Mouse (Mus musculus): ENCODE results near the gene Spint2. TPM values are rescaled to one million over a fixed set of nuclear protein-coding genes. Genes with fewer than 3 reads are reported as not detected.

Spint2 gene
- 42.6 and 63.3 TPM in 2 replicates for polyA plus RNA-seq (2016; fragmentation: Nextera tagmentation; extraction: Ambion mirVana)

DNA sequence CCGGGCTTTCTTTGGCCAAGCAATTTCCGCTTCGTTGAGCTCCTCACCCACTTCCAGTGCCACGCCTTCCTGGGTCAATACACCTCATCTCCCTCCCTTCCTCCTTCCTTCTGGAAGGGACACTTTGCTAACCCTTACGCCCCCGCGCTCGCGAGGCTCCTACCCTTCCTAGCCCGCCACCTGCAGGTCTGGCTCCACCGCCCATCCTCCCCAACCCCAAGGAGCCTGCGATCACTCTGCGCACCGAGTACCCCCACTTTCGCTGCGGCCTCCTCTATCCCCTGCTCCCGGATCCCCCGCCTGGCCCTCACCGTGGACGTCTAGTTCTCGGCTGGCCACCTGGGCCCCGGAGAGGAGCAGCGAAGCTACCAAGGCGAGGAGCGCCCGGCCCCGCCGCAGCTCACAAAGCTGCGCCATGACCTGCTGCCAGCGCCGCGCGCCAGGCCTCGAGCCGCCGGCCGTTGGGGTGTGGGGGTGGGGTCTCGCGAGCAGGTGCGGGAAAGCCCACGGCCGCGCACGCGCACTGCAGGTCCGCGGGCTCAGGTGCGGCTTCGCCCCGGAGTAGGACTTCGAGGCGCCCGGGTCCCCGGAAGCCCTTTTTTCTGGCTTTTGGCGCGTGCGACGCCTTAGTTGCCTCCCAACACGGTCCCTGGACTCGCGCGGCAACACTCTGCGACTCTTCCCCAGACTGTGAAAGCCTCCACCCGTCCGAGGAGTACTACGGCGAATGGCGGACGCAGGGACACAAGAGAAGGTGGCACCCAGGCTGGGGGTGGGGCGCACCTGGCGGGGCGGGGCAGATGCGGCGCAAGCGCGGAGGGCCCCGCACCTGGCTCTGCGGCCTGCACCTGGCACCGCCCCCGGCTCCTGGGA, at the start of gene Spint2:
Gene Spint2 (minus strand): TSS at position 712 of the 873 bp plus-strand sequence.
- Histone ChIP-seq H3K27me3 (peaks cover 42% of the 10 kb centered on the region), H3K4me1 (peaks cover 15% of the 10 kb centered on the region), H3K36me3 (no peaks in the 10 kb centered on the region), H3K4me2 (replicated peaks) (peak within 1 kb of the TSS; percentile 97), H3K9me3 (replicated peaks) (no peaks in the 10 kb centered on the region), H3K27ac (no peak within 1 kb of the TSS), H3K4me3 (peak within 1 kb of the TSS; percentile 56), H3K9ac (peak within 1 kb of the TSS; percentile 68)
- under 1% methylated on average over 79 of the region's 80 CpGs for WGBS
- ATAC-seq (ENCODE audit: low FRiP score), result peak; percentile 71

GRCm38 (mm10) chr7:29328984-29329383, 47.3 kb upstream of the Spint2 start:
- Histone ChIP-seq H3K9me3 (replicated peaks) (no peaks in the 10 kb centered on the region), H3K36me3 (peaks cover 58% of the 10 kb centered on the region), H3K4me3 (no peak overlapping the region), H3K27ac (no peak overlapping the region), H3K4me2 (replicated peaks) (no peak overlapping the region), H3K27me3 (no peaks in the 10 kb centered on the region), H3K4me1 (no peaks in the 10 kb centered on the region), H3K9ac (no peak overlapping the region)
- WGBS, result 87% methylated on average over 16 of the region's 16 CpGs
- ATAC-seq (ENCODE audit: low FRiP score), result no peak

- 88% methylated on average over 6 of the region's 6 CpGs for WGBS
- peaks cover 54% of the 10 kb centered on the region for H3K36me3 ChIP-seq
- no peak overlapping the region for H3K4me2 ChIP-seq (replicated peaks)
- ATAC-seq (ENCODE audit: low FRiP score), result no peak
- H3K9me3 ChIP-seq (replicated peaks), result no peaks in the 10 kb centered on the region
- no peaks in the 10 kb centered on the region for H3K27me3 ChIP-seq
- no peak overlapping the region for H3K9ac ChIP-seq
- H3K27ac ChIP-seq, result no peak overlapping the region
- peaks cover under 1% of the 10 kb centered on the region for H3K4me1 ChIP-seq
- H3K4me3 ChIP-seq, result no peak overlapping the region
Observed at GRCm38 (mm10) chr7:29327087-29327486, 45.4 kb upstream of the Spint2 start.

DNA sequence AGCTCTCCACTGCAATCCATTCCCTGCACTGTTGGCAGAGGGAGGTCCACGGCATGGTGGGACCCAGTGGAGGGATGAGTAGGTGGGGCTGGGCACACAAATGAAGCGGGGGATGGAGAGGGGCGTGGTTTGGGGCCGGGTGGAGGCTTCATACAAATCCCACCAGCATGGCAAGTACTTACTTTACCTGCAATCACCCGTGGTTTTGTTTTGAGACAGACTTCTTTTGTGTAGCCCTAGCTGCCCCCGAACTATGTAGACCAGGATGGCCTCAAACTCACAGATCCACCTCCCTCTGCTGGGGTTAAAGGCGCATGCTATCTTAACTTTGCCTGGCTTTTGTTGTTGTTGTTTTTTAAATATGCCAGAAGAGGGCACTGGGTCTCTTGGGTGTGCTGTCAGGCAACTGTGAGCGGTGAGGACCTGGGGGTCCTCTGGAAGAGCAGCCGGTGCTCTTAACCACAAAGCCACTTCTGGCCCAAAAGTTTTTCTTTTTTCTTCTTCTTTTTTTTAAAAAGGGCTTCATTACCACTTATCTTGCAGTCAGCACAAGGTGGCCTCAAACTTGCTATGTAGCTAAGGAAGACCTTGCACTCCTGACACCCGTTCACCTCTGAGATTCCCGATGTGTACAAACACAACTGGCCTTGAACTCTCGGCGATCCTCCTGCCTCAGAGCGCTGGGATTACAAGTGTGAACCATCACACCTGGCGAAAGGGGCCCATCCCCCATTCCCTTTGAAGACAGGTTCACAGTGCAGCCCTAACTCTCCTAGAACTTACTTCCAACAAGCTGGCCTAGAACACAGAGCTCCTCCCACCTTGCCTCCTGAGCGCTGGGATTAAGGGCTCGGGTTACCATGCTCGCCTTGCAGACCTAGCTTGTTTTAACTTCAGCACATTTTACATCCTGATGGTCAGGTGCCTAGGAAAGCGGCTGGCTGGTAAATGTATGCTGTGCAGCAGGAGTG, 37.9 kb upstream of the Spint2 start:
- Histone ChIP-seq H3K9ac (no peak overlapping the region), H3K4me1 (peaks cover 70% of the 10 kb centered on the region), H3K9me3 (replicated peaks) (no peaks in the 10 kb centered on the region), H3K36me3 (peaks cover 18% of the 10 kb centered on the region), H3K4me2 (replicated peaks) (peak overlapping the region; percentile 41), H3K27ac (peak overlapping the region; percentile 98), H3K27me3 (no peaks in the 10 kb centered on the region), H3K4me3 (peak overlapping the region; percentile 18; the same call in 1 of the 2 replicates)
- ATAC-seq (ENCODE audit: low FRiP score), result no peak
- 13% methylated on average over 19 of the region's 19 CpGs for WGBS

GRCm38 (mm10) chr7:29318115-29318911, 36.6 kb upstream of the Spint2 start:
- WGBS, result 4% methylated on average over 17 of the region's 18 CpGs
- Histone ChIP-seq H3K4me3 (peak overlapping the region; percentile 18; the same call in 1 of the 2 replicates), H3K36me3 (peaks cover 18% of the 10 kb centered on the region), H3K9me3 (replicated peaks) (no peaks in the 10 kb centered on the region), H3K9ac (peak overlapping the region; percentile 45), H3K4me1 (peaks cover 83% of the 10 kb centered on the region), H3K27ac (peak overlapping the region; percentile 98), H3K27me3 (no peaks in the 10 kb centered on the region), H3K4me2 (replicated peaks) (peak overlapping the region; percentile 41)
- ATAC-seq (ENCODE audit: low FRiP score), result peak; percentile 11; the same call in 1 of the 2 replicates

DNA sequence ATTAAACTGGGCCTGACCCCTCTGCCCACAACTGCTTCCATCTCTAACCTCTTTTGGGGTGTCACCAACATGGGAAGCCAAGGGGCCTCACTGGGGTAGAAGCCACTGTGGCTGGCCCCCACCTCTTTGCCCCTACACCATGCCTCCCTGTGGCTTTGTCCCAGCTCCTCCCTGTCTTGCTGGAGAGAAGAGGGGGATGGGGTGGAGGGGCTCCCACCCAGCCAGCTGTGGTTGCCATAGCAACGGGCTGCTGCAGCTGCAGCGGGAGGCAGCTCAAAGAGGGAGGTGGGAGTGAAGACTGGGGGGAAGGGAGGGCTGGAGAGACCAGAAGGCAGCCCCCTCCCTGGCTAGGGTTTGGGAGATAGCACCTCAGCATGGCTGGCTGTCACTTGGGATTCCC, 35.8 kb upstream of the Spint2 start:
- no peaks in the 10 kb centered on the region for H3K27me3 ChIP-seq
- H3K9me3 ChIP-seq (replicated peaks), result no peaks in the 10 kb centered on the region
- H3K4me3 ChIP-seq, result 0 out of 2 replicates have a peak overlapping the region, but pooled peaks have one; percentile 1
- peaks cover 18% of the 10 kb centered on the region for H3K36me3 ChIP-seq
- H3K4me1 ChIP-seq, result peaks cover 89% of the 10 kb centered on the region
- H3K4me2 ChIP-seq (replicated peaks), result peak overlapping the region; percentile 41
- H3K9ac ChIP-seq, result peak overlapping the region; percentile 50
- peak overlapping the region; percentile 98 for H3K27ac ChIP-seq
- peak; percentile 77 for ATAC-seq (ENCODE audit: low FRiP score)
- WGBS, result 0% methylated on average over 2 of the region's 2 CpGs

DNA sequence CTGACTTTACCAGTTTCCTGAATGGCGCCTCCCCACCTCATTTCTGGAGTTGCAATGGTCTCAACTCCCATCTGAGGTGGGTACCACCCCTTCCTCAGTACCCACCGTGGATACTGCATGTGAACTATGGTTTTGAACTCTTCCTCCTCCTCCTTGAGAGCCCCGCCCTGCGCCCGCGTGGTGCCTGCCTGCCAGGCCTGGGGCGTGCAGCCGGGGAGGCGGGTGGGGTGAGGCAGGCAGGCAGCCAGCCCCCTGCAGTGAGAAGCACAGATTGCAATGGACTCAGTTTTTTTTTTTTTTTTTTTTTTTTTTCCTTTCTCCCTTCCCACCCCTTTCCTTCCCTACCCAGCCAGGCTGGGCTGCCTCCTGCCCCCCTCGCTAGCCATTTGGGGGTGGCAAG, 35.3 kb upstream of the Spint2 start:
- peak overlapping the region; percentile 98 for H3K27ac ChIP-seq
- WGBS, result 7% methylated on average over 10 of the region's 10 CpGs
- peak overlapping the region; percentile 50; the same call in 1 of the 2 replicates for H3K9ac ChIP-seq
- no peak overlapping the region for H3K4me3 ChIP-seq
- no peaks in the 10 kb centered on the region for H3K9me3 ChIP-seq (replicated peaks)
- peaks cover 23% of the 10 kb centered on the region for H3K36me3 ChIP-seq
- peak; percentile 39 for ATAC-seq (ENCODE audit: low FRiP score)
- no peaks in the 10 kb centered on the region for H3K27me3 ChIP-seq
- peaks cover 92% of the 10 kb centered on the region for H3K4me1 ChIP-seq
- peak overlapping the region; percentile 41 for H3K4me2 ChIP-seq (replicated peaks)

DNA sequence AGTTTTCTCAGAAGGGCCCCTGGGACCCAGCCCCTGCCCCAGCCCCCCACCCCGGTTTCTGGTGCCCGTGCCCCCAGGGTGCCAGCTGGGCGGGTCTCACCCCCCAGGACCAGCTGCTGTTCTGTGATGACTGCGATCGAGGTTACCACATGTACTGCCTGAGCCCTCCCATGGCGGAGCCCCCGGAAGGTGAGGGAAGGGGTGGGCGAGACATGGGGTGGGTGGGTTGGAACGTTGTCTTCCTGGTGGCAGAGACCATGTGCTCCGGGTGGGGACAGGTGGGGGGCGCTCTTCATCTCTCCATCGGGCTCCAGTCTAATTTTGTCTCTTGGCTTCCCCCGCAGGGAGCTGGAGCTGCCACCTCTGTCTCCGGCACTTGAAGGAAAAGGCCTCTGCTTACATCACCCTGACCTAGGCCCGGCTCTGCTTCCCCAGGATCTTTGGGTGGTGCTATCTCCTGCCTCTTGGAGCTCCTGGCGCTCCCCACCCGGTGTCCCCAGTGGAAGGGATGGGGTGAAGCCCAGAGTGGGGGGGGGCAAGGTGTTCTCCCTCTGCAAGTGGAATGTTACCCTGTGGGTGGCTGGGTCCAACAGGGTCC, 34.5 kb upstream of the Spint2 start:
- peaks cover 87% of the 10 kb centered on the region for H3K4me1 ChIP-seq

DNA sequence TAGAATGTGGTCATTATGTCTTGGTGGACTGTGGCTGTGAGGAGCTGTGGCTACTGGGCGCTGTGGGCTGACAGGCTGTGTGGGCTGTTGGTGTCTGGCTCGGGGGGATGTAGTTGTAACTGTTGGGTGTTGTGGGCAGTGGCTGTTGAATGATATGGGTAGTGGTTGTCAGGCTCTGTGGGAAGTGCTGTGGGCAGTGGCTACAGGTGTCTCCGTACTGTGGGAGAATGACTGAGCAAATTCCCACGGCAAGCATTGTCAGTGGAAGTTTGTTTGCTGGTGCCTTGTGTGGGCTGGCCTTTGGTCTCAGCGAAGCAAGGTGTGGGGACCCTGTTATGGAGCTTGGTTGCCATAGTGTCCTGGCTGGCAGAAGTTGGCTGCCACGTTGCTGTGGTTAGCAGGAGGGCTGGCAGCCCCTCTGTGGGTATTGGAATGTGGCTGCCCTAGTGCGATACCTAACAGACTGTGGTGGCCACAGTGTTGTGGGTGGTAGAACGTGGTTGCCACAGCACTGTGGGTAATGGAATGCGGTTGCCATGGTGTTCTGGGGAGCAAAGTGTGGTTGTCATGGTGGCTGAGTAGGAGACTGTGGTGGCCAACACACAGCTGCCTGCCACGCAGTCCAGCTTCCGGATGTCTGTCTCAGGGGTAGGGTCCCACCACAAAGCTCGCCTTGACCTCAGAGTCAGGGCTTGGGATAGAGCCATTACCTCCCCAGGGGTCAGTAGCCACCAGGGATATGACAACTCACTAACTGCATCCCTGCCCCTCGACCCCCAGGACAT, 33.3 kb upstream of the Spint2 start:
- Histone ChIP-seq H3K4me2 (replicated peaks) (peak overlapping the region; percentile 22), H3K27ac (peak overlapping the region; percentile 98; the same call in 1 of the 2 replicates), H3K9ac (peak overlapping the region; percentile 46; the same call in 1 of the 2 replicates), H3K36me3 (peaks cover 33% of the 10 kb centered on the region), H3K4me3 (no peak overlapping the region), H3K9me3 (replicated peaks) (no peaks in the 10 kb centered on the region), H3K27me3 (no peaks in the 10 kb centered on the region), H3K4me1 (peaks cover 86% of the 10 kb centered on the region)
- 44% methylated on average over 13 of the region's 13 CpGs for WGBS
- ATAC-seq (ENCODE audit: low FRiP score), result peak; percentile 14; the same call in 1 of the 2 replicates

More for the DNA sequence above, 34.5 kb upstream of the Spint2 start:
- Histone ChIP-seq H3K9me3 (replicated peaks) (no peaks in the 10 kb centered on the region), H3K4me3 (no peak overlapping the region), H3K27me3 (no peaks in the 10 kb centered on the region), H3K9ac (peak overlapping the region; percentile 46), H3K4me2 (replicated peaks) (peak overlapping the region; percentile 41; the same call in 1 of the 2 replicates), H3K36me3 (peaks cover 29% of the 10 kb centered on the region), H3K27ac (peak overlapping the region; percentile 98)
- WGBS, result 50% methylated on average over 17 of the region's 17 CpGs
- ATAC-seq (ENCODE audit: low FRiP score), result no peak

DNA sequence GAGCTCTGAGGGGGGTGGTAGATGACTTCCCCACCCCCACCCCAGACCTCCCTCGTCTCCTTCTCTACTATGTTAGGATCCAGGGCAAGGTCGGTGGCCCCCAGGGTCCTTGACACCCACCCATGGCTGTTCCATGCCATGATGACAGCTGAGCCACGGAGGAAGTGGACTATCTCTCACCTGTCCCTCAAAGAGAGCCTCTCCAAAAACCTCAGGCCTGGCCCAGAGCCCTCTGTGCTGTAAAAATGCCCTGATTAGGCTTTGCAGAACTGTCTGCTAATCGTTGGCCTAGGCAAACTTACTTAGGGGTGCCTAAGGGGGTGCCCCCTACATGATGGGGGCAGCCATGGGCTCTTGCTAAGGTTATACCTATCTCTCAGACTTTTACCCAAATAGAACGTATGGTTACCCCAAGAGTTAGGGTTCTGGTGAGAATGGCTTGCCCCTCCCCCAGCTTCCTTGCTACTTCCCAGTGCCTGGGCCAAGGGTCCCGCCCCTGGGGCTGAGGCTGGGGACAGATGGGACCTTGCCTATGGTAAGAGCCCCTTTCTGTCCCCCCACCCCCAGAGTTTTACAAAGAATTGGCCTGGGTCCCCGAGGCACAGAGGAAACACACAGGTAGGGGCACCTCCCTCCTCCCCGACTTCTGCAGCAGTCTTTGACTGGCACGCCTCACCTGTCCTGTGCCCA, 32.0 kb upstream of the Spint2 start:
- peak overlapping the region; percentile 19 for H3K4me2 ChIP-seq (replicated peaks)
- H3K9ac ChIP-seq, result peak overlapping the region; percentile 32; the same call in 1 of the 2 replicates
- H3K9me3 ChIP-seq (replicated peaks), result no peaks in the 10 kb centered on the region
- peak overlapping the region; percentile 98; the same call in 1 of the 2 replicates for H3K27ac ChIP-seq
- no peak overlapping the region for H3K4me3 ChIP-seq
- H3K27me3 ChIP-seq, result peaks cover 6% of the 10 kb centered on the region; the same call in 1 of the 2 replicates
- ATAC-seq (ENCODE audit: low FRiP score), result no peak
- H3K4me1 ChIP-seq, result peaks cover 86% of the 10 kb centered on the region
- 52% methylated on average over 9 of the region's 9 CpGs for WGBS
- H3K36me3 ChIP-seq, result peaks cover 36% of the 10 kb centered on the region
